ENCODE assay signal across 17 mouse cellular contexts in the genomic region with DNA sequence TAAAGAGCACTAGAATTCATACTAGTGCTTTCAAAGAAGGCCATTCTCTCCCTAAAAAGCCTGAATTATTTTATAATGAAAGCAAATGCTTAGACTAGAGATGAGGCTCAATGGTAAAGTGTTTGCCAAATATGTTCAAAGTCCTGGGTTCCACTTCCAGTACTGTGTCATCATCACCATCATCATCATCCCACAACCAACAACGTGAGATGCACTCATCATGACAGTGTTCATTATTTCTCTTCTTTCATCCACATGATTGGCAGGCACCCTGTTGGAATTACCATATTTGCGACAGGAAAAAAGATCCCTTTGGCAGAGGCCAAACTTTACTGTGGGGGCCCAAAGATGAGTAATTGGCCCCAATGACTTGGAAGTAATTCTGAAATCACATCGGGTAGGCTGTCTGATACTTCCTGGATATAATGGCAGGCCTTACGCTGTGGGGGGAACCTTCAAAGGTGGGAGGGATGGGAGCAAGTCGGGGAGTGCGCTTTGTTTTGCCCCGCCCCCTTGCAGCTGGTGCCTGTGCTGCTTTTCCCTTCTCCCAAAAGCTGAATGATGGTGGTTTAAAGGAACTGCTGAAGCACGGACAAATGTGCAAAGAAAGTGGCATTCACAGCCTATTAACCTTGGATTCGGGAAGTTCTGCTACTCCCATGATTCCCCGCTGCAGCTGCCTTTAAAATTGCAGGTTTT. TPM values are rescaled to one million over a fixed set of nuclear protein-coding genes. Genes with fewer than 3 reads are reported as not detected.
DNase-seq lines count a peak whose midpoint lies in the region; ATAC-seq lines count a peak whose summit lies in the region.
"Had no signal": no experiment of that assay in that cellular context is flagged by ENCODE, and none has a peak within 500 bp of the region (broad histone marks: within the 10 kb centered on the region; RNA-seq: fewer than 3 reads in every experiment).

No protein-coding gene starts in this region.

- H3K4me2 ChIP-seq in forebrain, embryonic 12.5 days: peak overlapping the region; percentile 25
- H3K4me2 ChIP-seq in midbrain, embryonic 14.5 days (ENCODE audit: low read length): peak overlapping the region; percentile 3; the same call in 1 of the 2 replicates
- H3K4me2 ChIP-seq: embryonic facial prominence, embryonic 13.5 days; heart, embryonic 11.5 days; intestine, embryonic 15.5 days had no signal

- H3K9ac ChIP-seq in forebrain, embryonic 12.5 days: no peak overlapping the region
- no peak overlapping the region for H3K9ac ChIP-seq in midbrain, embryonic 14.5 days (replicated peaks; ENCODE audit: low read length)
- H3K9ac ChIP-seq: embryonic facial prominence, embryonic 13.5 days; intestine, embryonic 15.5 days; liver, embryonic 14.5 days had no signal

- no peak overlapping the region for H3K4me3 ChIP-seq in forebrain, embryonic 12.5 days (replicated peaks)
- H3K4me3 ChIP-seq in midbrain, embryonic 14.5 days (replicated peaks; ENCODE audit: low read depth, low read length): no peak overlapping the region
- H3K4me3 ChIP-seq: embryonic facial prominence, embryonic 13.5 days; intestine, embryonic 15.5 days; left cerebral cortex, adult 2 months; megakaryocyte, embryonic 14.5 days had no signal

- DNase-seq in left cerebral cortex, postnatal 4 days: peak; percentile 29
- no peak for DNase-seq in left cerebral cortex, adult 18-20 months (ENCODE audit: low spot score in 2 of 2)
- peak; percentile 89 for DNase-seq in R1 (ENCODE audit: low read depth, low spot score)
- DNase-seq in midbrain, embryonic 14.5 days: no peak
- no peak for DNase-seq in spleen, adult 18-20 months
- no peak for DNase-seq in left cerebral cortex, postnatal 25 days (ENCODE audit: low spot score in 2 of 2)
- DNase-seq in right cerebral cortex, postnatal 36 days (ENCODE audit: low spot score in 2 of 2): no peak
- DNase-seq: adrenal gland, adult 2 months; cerebellum, adult 11 months had no signal

- H3K36me3 ChIP-seq in forebrain, embryonic 12.5 days (replicated peaks): no peaks in the 10 kb centered on the region
- no peaks in the 10 kb centered on the region for H3K36me3 ChIP-seq in midbrain, embryonic 14.5 days (ENCODE audit: control insufficient read depth, insufficient read depth, low read length)
- H3K36me3 ChIP-seq: embryonic facial prominence, embryonic 13.5 days; intestine, embryonic 15.5 days had no signal

- peaks cover 15% of the 10 kb centered on the region for H3K4me1 ChIP-seq in forebrain, embryonic 12.5 days
- H3K4me1 ChIP-seq in midbrain, embryonic 14.5 days (ENCODE audit: control insufficient read depth, insufficient read depth, low read length): no peaks in the 10 kb centered on the region
- H3K4me1 ChIP-seq: intestine, embryonic 15.5 days had no signal

- H3K9me3 ChIP-seq in forebrain, embryonic 12.5 days: no peaks in the 10 kb centered on the region
- H3K9me3 ChIP-seq in midbrain, embryonic 14.5 days (ENCODE audit: control insufficient read depth, low read length): no peaks in the 10 kb centered on the region
- H3K9me3 ChIP-seq: embryonic facial prominence, embryonic 13.5 days; intestine, embryonic 15.5 days; megakaryocyte, embryonic 14.5 days had no signal

- 12% methylated on average over 10 of the region's 10 CpGs for WGBS in forebrain, embryonic 12.5 days
- WGBS in midbrain, embryonic 14.5 days: 18% methylated on average over 10 of the region's 10 CpGs

- peak; percentile 77 for ATAC-seq in forebrain, embryonic 12.5 days (ENCODE audit: low FRiP score)
- no peak for ATAC-seq in midbrain, embryonic 14.5 days (ENCODE audit: low FRiP score, low TSS enrichment)
- ATAC-seq: intestine, embryonic 15.5 days had no signal

- intact Hi-C loops in left cerebral cortex, postnatal 4 days (cut with DNase I): no loop called here
- intact Hi-C loops in left cerebral cortex, postnatal 25 days (cut with DNase I): no loop called here

- no peak overlapping the region for H3K27ac ChIP-seq in forebrain, embryonic 12.5 days
- H3K27ac ChIP-seq in midbrain, embryonic 14.5 days (replicated peaks; ENCODE audit: low read depth, low read length): no peak overlapping the region
- H3K27ac ChIP-seq: embryonic facial prominence, embryonic 13.5 days; intestine, embryonic 15.5 days; left cerebral cortex, adult 2 months; liver, embryonic 14.5 days had no signal

- H3K27me3 ChIP-seq in forebrain, embryonic 12.5 days: no peaks in the 10 kb centered on the region
- H3K27me3 ChIP-seq in midbrain, embryonic 14.5 days (ENCODE audit: control insufficient read depth, insufficient read depth, low read length): no peaks in the 10 kb centered on the region
- H3K27me3 ChIP-seq: CH12.LX; embryonic facial prominence, embryonic 13.5 days; intestine, embryonic 15.5 days; megakaryocyte, embryonic 14.5 days had no signal

RNA-seq across cellular contexts. Expression of gene Jarid2, which starts 13.9 kb away (rescaled TPM):
- 10 to 100 TPM; 46.3 to 46.9 TPM for total RNA-seq in left cerebral cortex, postnatal 4 days (2021)
- 10 to 100 TPM; 29.0 to 33.6 TPM for total RNA-seq in left cerebral cortex, adult 18-20 months (2021)
- 67.3 and 70.4 TPM in 2 replicates for polyA plus RNA-seq in forebrain, embryonic 12.5 days (2016; fragmentation: Nextera tagmentation; extraction: Ambion mirVana)
- 31.7 and 35.7 TPM in 2 replicates for polyA plus RNA-seq in midbrain, embryonic 14.5 days (2014; fragmentation: Nextera tagmentation; extraction: Ambion mirVana)
- total RNA-seq in left cerebral cortex, postnatal 25 days (2021): 10 to 100 TPM; 34.4 to 35.7 TPM

Comparison
In these comparisons a context has a peak if more than half of its experiments do, and no peak if none do; other contexts are left out.
1. DNase-seq: peak in left cerebral cortex, postnatal 4 days (single experiment) and R1 (single experiment); none in left cerebral cortex, adult 18-20 months (0 of 2), midbrain, embryonic 14.5 days (single experiment), spleen, adult 18-20 months (0 of 2), left cerebral cortex, postnatal 25 days (0 of 2) and right cerebral cortex, postnatal 36 days (0 of 2).